Mouse (Mus musculus): ENCODE data around the gene Dynlrb1. TPM values are rescaled to one million over a fixed set of nuclear protein-coding genes. Genes with fewer than 3 reads are reported as not detected.

Gene Dynlrb1
- total and polyA plus RNA-seq, 3 experiments, result 193 to 329 TPM; not detected in 1

DNA sequence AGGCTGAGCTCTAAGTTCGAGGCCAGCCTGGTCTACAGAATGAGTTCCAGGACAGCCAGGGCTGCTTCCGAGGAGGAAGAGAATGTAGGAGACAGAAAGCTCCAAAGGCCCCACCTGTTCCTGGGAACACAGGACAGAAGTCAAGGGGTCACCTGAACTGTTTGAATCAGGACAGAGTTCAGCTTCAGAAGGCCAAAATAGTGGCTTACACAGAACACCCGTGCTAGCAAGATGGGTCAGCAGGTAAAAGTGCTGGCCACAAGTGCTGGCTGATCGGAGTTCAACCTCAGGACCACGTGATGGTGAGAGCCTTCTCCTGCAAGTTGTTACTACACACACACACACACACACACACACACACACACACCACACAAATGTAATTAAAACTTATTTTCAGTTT, 30.6 kb downstream of the Dynlrb1 start:
- TF ChIP-seq ZNF384 (IDR thresholded peaks at IDR 0.05; ENCODE audit: low read depth, low read length) (no peak), POLR2AphosphoS2 (IDR thresholded peaks at IDR 0.05; ENCODE audit: low read length) (no peak), GATA1 (IDR thresholded peaks at IDR 0.05; ENCODE audit: low read depth, low read length) (no peak), UBTF (IDR thresholded peaks at IDR 0.05; ENCODE audit: borderline replicate concordance, insufficient read depth, low read depth, low read length) (no peak), BHLHE40 (IDR thresholded peaks at IDR 0.05; ENCODE audit: borderline replicate concordance, low read depth, low read length) (no peak)
- H3K36me3 ChIP-seq (ENCODE audit: control insufficient read depth in 1 of 2, insufficient read depth in 2 of 2, low read length in 2 of 2), result no peaks in the 10 kb centered on the region
- H3K4me1 ChIP-seq (ENCODE audit: control insufficient read depth in 1 of 2, insufficient read depth in 2 of 2, low read length in 2 of 2), result no peaks in the 10 kb centered on the region
- H3K9ac ChIP-seq (ENCODE audit: control insufficient read depth, low read depth, low read length, poor library complexity, severe bottlenecking), result no peak overlapping the region
- H3K9me3 ChIP-seq (replicated peaks; ENCODE audit: insufficient read depth, low read length), result no peaks in the 10 kb centered on the region
- no peak overlapping the region for H3K27ac ChIP-seq (ENCODE audit: control insufficient read depth, low read depth, low read length)
- DNase-seq (ENCODE audit: low read depth, low spot score), result no peak
- H3K27me3 ChIP-seq (ENCODE audit: control insufficient read depth in 1 of 2, insufficient read depth in 2 of 2, low read length in 2 of 2), result no peaks in the 10 kb centered on the region
- H3K4me3 ChIP-seq (ENCODE audit: control insufficient read depth in 1 of 2, insufficient read depth in 1 of 2, low read depth in 2 of 2, low read length in 2 of 2), result no peak overlapping the region
- no peaks in the 10 kb centered on the region for H3K79me2 ChIP-seq (ENCODE audit: control insufficient read depth, insufficient read depth, low read length, poor library complexity)

DNA sequence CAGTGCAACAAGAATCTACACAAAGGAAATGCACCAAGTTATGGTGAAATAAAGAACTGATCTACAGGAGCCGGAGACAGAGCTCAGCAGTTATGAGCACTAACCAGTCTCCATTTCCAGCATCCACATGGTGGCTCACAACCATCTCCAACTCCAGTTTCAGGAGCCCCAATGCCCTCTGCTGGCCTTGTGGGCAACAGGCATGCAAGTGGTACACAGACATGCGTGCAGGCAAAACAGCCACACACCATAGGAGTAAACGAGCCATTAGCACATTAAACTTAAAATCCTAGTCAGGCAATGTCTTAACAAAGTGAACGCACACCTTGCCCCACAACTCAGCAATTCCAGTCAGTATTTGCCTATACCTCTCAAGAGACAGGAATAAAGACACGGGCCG, 35.6 kb downstream of the Dynlrb1 start:
- H3K79me2 ChIP-seq (ENCODE audit: control insufficient read depth, insufficient read depth, low read length, poor library complexity), result no peaks in the 10 kb centered on the region
- H3K36me3 ChIP-seq (ENCODE audit: control insufficient read depth in 1 of 2, insufficient read depth in 2 of 2, low read length in 2 of 2), result no peaks in the 10 kb centered on the region
- peak; percentile 69 for TF ChIP-seq RAD21 (IDR thresholded peaks at IDR 0.05; ENCODE audit: low read depth, low read length)
- no peak for TF ChIP-seq POLR2AphosphoS5 (IDR thresholded peaks at IDR 0.05; ENCODE audit: borderline replicate concordance, low read depth, low read length)
- TF ChIP-seq NRF1 (IDR thresholded peaks at IDR 0.05; ENCODE audit: insufficient read depth, low read depth, low read length, poor library complexity, severe bottlenecking), result 0 out of 2 replicates have a peak, but pooled peaks have one; percentile 7
- no peak for TF ChIP-seq EP300 (IDR thresholded peaks at IDR 0.05; ENCODE audit: low read depth in 1 of 2, low read length in 2 of 2)
- no peak for TF ChIP-seq TCF12 (IDR thresholded peaks at IDR 0.05; ENCODE audit: low read depth, low read length)
- TF ChIP-seq NELFE (IDR thresholded peaks at IDR 0.05; ENCODE audit: low read depth, low read length), result no peak
- no peak for TF ChIP-seq ETS1 (IDR thresholded peaks at IDR 0.05; ENCODE audit: low read depth, low read length)
- no peak for TF ChIP-seq KAT2A (conservative IDR thresholded peaks at IDR 0.05; ENCODE audit: low read depth, low read length)
- TF ChIP-seq MEF2A (IDR thresholded peaks at IDR 0.05; ENCODE audit: extremely low read depth, insufficient replicate concordance, low read depth, low read length, poor library complexity, severe bottlenecking), result no peak
- peak; percentile 52 to 92 (median 74) for TF ChIP-seq CTCF (IDR thresholded peaks at IDR 0.05 in 2 of 3, conservative IDR thresholded peaks at IDR 0.05 in 1 of 3; ENCODE audit: control insufficient read depth in 1 of 3, insufficient read depth in 1 of 3, low read depth in 2 of 3, low read length in 3 of 3, poor library complexity in 1 of 3, severe bottlenecking in 1 of 3)
- no peak for TF ChIP-seq USF1 (IDR thresholded peaks at IDR 0.05; ENCODE audit: low read depth, low read length)
- TF ChIP-seq GABPA (IDR thresholded peaks at IDR 0.05; ENCODE audit: low read depth, low read length), result no peak
- TF ChIP-seq SMC3 (IDR thresholded peaks at IDR 0.05; ENCODE audit: low read depth, low read length), result peak; percentile 90
- TF ChIP-seq MAFK (IDR thresholded peaks at IDR 0.05; ENCODE audit: borderline replicate concordance, low read depth, low read length), result no peak
- TF ChIP-seq TBP (IDR thresholded peaks at IDR 0.05; ENCODE audit: low read depth, low read length), result no peak
- TF ChIP-seq ZC3H11A (IDR thresholded peaks at IDR 0.05; ENCODE audit: low read depth, low read length), result peak; percentile 59
- no peak for TF ChIP-seq MXI1 (IDR thresholded peaks at IDR 0.05; ENCODE audit: low read depth, low read length)
- H3K27me3 ChIP-seq (ENCODE audit: control insufficient read depth in 1 of 2, insufficient read depth in 2 of 2, low read length in 2 of 2), result no peaks in the 10 kb centered on the region
- no peaks in the 10 kb centered on the region for H3K9me3 ChIP-seq (replicated peaks; ENCODE audit: insufficient read depth, low read length)
- H3K4me3 ChIP-seq (ENCODE audit: control insufficient read depth in 1 of 2, insufficient read depth in 1 of 2, low read depth in 2 of 2, low read length in 2 of 2), result no peak overlapping the region
- peak; percentile 76 for DNase-seq (ENCODE audit: low read depth, low spot score)
- no peak overlapping the region for H3K27ac ChIP-seq (ENCODE audit: control insufficient read depth, low read depth, low read length)
- no peak overlapping the region for H3K9ac ChIP-seq (ENCODE audit: control insufficient read depth, low read depth, low read length, poor library complexity, severe bottlenecking)
- H3K4me1 ChIP-seq (ENCODE audit: control insufficient read depth in 1 of 2, insufficient read depth in 2 of 2, low read length in 2 of 2), result no peaks in the 10 kb centered on the region
